Mouse (Mus musculus): ENCODE data around the gene 4931440F15Rik. TPM values are rescaled to one million over a fixed set of nuclear protein-coding genes. Genes with fewer than 3 reads are reported as not detected.

4931440F15Rik gene
- polyA plus RNA-seq, 1 experiment from 2014 or later = 0.08 TPM

DNA sequence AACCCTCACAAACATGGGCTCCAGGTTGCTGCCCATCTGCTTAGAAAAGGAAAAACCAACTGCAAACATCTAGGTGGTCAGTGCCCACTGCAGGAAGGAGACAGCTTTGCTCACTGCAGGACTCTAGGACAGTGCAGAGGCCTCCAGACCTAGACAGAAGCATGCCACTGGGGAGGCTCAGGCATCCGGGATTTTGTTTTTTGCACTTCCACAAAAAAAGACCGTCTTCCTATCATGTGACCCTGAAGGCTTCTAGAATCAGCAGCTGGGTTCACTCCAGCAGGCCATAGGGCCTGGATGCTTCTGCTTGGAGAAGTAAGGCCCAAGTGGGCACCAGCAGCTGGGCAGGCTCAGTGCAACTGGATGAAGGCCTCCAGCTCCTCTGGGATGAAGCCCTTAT, 2.3 kb downstream of the 4931440F15Rik start:
- Histone ChIP-seq H3K9ac (no peak overlapping the region), H3K4me1 (peaks cover 9% of the 10 kb centered on the region), H3K9me3 (no peaks in the 10 kb centered on the region), H3K4me3 (no peak overlapping the region), H3K27ac (no peak overlapping the region), H3K36me3 (no peaks in the 10 kb centered on the region), H3K27me3 (peaks cover 23% of the 10 kb centered on the region), H3K4me2 (no peak overlapping the region)
- no peak for ATAC-seq (ENCODE audit: insufficient number of reproducible peaks, low FRiP score, low TSS enrichment, low read depth)
- 73% methylated on average over 2 of the region's 2 CpGs for WGBS

DNA sequence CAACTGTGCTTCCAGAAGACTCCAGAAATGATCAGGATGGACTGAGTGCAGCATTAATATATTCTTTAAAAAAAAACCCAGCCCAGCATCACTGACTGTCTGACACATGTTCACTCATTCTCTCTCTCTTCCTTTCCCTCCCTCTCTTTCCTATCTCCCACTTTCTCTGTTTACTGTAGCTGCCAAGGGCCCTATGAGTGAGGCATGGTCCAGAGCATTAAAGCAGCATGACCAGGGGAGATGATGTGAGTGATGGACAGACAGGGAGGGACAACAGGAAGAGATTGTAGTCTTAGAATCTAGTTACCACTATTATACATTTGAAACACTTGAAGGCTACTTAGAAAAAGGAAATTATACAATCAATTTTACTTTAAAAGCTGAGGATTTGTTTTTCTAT, 9.8 kb downstream of the 4931440F15Rik start:
- ATAC-seq (ENCODE audit: insufficient number of reproducible peaks, low FRiP score, low TSS enrichment, low read depth) = no peak
- H3K27ac ChIP-seq = no peak overlapping the region

GRCm38 (mm10) chr11:29815261-29815660, 10.2 kb downstream of the 4931440F15Rik start:
- ATAC-seq (ENCODE audit: insufficient number of reproducible peaks, low FRiP score, low TSS enrichment, low read depth) = no peak
- Histone ChIP-seq H3K36me3 (no peaks in the 10 kb centered on the region), H3K9me3 (no peaks in the 10 kb centered on the region), H3K9ac (no peak overlapping the region), H3K27ac (no peak overlapping the region), H3K4me1 (no peaks in the 10 kb centered on the region), H3K4me2 (no peak overlapping the region), H3K27me3 (no peaks in the 10 kb centered on the region), H3K4me3 (no peak overlapping the region)
- WGBS = 81% methylated on average over 3 of the region's 3 CpGs

More for the DNA sequence above, 9.8 kb downstream of the 4931440F15Rik start:
- H3K4me2 ChIP-seq = no peak overlapping the region
- H3K4me1 ChIP-seq = no peaks in the 10 kb centered on the region
- no peak overlapping the region for H3K4me3 ChIP-seq
- H3K9ac ChIP-seq = no peak overlapping the region
- H3K9me3 ChIP-seq = no peaks in the 10 kb centered on the region
- H3K36me3 ChIP-seq = no peaks in the 10 kb centered on the region
- H3K27me3 ChIP-seq = no peaks in the 10 kb centered on the region

GRCm38 (mm10) chr11:29813267-29813666, 12.2 kb downstream of the 4931440F15Rik start:
- H3K9me3 ChIP-seq = no peaks in the 10 kb centered on the region
- no peaks in the 10 kb centered on the region for H3K36me3 ChIP-seq
- no peaks in the 10 kb centered on the region for H3K27me3 ChIP-seq
- WGBS = 66% methylated on average over 1 of the region's 1 CpGs
- no peak overlapping the region for H3K9ac ChIP-seq
- no peak overlapping the region for H3K4me3 ChIP-seq
- no peak for ATAC-seq (ENCODE audit: insufficient number of reproducible peaks, low FRiP score, low TSS enrichment, low read depth)
- no peak overlapping the region for H3K4me2 ChIP-seq
- H3K4me1 ChIP-seq = no peaks in the 10 kb centered on the region
- H3K27ac ChIP-seq = no peak overlapping the region

GRCm38 (mm10) chr11:29812475-29812874, 13.0 kb downstream of the 4931440F15Rik start:
- Histone ChIP-seq H3K27me3 (no peaks in the 10 kb centered on the region), H3K36me3 (no peaks in the 10 kb centered on the region), H3K4me2 (no peak overlapping the region), H3K27ac (no peak overlapping the region), H3K4me1 (no peaks in the 10 kb centered on the region), H3K9me3 (no peaks in the 10 kb centered on the region), H3K9ac (no peak overlapping the region), H3K4me3 (no peak overlapping the region)
- no peak for ATAC-seq (ENCODE audit: insufficient number of reproducible peaks, low FRiP score, low TSS enrichment, low read depth)
- 66% methylated on average over 3 of the region's 3 CpGs for WGBS

DNA sequence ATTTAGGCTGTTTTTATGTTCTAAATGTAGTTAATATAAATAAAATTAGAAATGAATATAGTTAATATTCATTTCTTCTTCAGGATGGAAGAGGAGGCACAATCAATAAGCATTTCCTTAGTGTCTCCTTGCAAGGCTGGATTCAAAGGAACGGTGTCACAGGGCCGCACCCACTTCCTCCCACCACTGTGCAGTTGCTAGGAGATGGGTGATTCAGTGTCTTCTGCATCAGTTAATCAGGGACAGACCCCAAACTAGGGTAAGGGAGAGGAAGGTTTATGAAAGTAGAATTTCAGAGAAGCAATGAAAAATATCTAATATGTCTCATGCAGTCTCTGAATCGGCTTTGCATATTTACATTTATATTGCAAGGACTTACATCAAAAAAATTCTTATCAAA, 15.1 kb downstream of the 4931440F15Rik start:
- Histone ChIP-seq H3K9me3 (no peaks in the 10 kb centered on the region), H3K27me3 (no peaks in the 10 kb centered on the region), H3K36me3 (no peaks in the 10 kb centered on the region), H3K4me3 (no peak overlapping the region), H3K4me1 (no peaks in the 10 kb centered on the region), H3K4me2 (no peak overlapping the region), H3K27ac (no peak overlapping the region), H3K9ac (no peak overlapping the region)
- WGBS = 81% methylated on average over 3 of the region's 3 CpGs
- ATAC-seq (ENCODE audit: insufficient number of reproducible peaks, low FRiP score, low TSS enrichment, low read depth) = no peak

- H3K27me3 ChIP-seq = no peaks in the 10 kb centered on the region
- no peaks in the 10 kb centered on the region for H3K4me1 ChIP-seq
- no peaks in the 10 kb centered on the region for H3K36me3 ChIP-seq
- H3K27ac ChIP-seq = peak overlapping the region; percentile 27; the same call in 1 of the 2 replicates
- no peak overlapping the region for H3K4me3 ChIP-seq
- ATAC-seq (ENCODE audit: insufficient number of reproducible peaks, low FRiP score, low TSS enrichment, low read depth) = no peak
- no peaks in the 10 kb centered on the region for H3K9me3 ChIP-seq
- H3K9ac ChIP-seq = no peak overlapping the region
- no peak overlapping the region for H3K4me2 ChIP-seq
- WGBS = 83% methylated on average over 7 of the region's 7 CpGs
These were observed 16.4 kb downstream of the 4931440F15Rik start for GRCm38 (mm10) chr11:29808981-29809589.

DNA sequence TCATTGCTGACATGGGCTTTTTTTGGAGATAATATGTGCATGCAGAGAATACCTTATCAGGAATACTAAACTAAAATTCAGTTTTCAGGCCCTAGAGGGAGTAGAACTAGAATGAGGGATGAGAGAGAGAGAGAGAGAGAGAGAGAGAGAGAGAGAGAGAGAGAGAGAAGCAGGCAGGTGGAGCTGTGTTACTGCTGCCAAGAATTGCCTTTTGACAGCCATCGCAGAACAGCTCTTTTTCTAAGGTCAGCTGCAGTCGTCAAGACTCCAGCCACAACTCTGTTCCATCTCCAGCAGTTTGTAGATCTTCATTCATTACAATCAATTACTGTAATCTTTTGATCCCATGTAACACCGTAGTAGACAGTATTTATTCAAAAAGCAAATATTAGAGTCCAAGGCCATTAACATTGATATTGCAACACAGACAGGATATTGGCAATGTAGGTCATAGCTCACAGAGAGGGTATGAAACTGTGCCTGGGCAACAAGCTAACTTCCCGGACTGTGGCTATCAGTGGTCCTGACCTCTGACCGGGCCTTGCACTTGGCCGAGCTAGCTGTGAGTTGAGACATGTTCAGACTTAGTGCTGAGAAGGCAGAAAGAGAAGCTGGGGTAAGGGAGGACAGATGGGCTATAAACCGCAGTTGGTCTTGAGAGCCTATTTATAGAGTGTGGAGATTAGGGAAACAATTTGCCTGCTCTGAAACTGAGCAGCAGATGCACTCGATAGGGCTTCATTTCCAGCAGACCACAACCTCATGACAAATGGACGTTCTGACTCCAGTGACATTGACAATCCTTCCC, 17.1 kb downstream of the 4931440F15Rik start:
- Histone ChIP-seq H3K27ac (no peak overlapping the region), H3K9me3 (no peaks in the 10 kb centered on the region), H3K9ac (no peak overlapping the region), H3K27me3 (no peaks in the 10 kb centered on the region), H3K4me3 (no peak overlapping the region), H3K36me3 (no peaks in the 10 kb centered on the region), H3K4me1 (no peaks in the 10 kb centered on the region), H3K4me2 (no peak overlapping the region)
- ATAC-seq (ENCODE audit: insufficient number of reproducible peaks, low FRiP score, low TSS enrichment, low read depth) = peak; percentile 71; the same call in 1 of the 2 replicates
- WGBS = 37% methylated on average over 9 of the region's 9 CpGs

DNA sequence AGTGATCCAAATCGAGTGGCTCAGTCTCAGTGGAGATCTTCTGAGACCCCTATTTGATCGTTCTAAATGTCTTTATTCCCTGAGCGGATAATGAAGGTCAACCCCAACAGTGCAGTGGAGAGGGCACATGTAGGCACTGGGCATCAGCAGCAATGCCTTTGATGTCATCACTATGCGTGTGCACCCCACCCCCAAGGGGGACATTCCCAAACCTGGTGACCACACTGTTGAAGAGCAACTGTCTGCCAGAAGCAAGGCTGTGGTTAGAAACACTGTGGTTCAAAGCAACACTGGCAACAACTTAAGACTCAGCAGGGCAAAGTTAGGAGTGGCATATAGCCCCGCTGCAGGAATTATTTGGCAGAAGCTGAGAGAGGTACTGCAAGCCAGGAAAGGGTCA, 18.1 kb downstream of the 4931440F15Rik start:
- H3K27me3 ChIP-seq = no peaks in the 10 kb centered on the region
- no peak overlapping the region for H3K4me3 ChIP-seq
- 79% methylated on average over 5 of the region's 5 CpGs for WGBS
- no peak overlapping the region for H3K27ac ChIP-seq
- H3K36me3 ChIP-seq = no peaks in the 10 kb centered on the region
- no peak overlapping the region for H3K9ac ChIP-seq
- no peak overlapping the region for H3K4me2 ChIP-seq
- no peaks in the 10 kb centered on the region for H3K4me1 ChIP-seq
- no peaks in the 10 kb centered on the region for H3K9me3 ChIP-seq
- ATAC-seq (ENCODE audit: insufficient number of reproducible peaks, low FRiP score, low TSS enrichment, low read depth) = no peak

DNA sequence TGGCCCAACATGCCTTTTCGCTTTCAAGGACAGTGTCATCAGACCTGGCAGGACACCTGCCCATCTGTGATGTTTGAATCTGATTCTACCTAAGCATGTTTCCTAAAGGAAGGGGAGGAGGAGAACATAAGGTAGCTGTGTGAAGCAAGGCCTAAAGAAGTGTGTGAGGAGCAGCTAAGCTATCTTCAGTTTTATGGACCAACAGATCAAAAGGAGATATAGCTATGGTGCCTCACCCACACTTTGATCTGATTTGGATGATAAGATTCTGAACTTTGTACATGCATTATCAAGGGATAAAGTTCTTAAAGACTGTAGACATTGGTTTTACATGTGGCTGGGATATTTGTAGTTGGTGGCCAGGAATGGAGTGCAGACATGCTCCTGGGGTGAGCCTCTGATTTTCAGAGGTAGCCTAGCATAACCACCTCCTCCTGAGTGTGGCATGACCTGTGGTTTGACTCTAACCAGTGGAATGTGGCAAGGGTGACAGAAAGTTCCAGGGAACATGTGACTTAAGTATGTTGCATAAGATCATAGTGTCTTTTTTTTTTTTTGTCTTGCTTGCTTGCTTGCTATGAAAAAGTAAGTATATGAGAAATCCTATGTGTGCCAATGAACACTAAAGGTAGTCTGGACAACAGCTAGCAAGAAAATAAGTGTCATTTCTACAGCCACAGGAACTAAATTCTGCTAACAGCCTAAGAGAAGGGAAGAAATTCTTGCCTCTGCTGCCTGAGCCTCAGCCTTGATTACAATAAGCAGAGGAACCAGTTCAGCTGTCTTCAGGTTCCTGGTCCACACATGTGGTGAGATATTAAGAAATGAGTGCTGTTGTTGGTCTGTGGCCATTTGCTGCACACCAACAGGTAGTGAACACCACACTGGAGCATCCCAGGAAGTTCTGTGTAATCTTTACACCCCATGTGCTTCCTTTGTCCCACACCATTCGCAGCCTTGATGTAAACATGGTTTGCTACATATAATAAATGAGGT, 23.7 kb downstream of the 4931440F15Rik start:
- Histone ChIP-seq H3K4me2 (no peak overlapping the region), H3K27me3 (no peaks in the 10 kb centered on the region), H3K9ac (no peak overlapping the region), H3K36me3 (no peaks in the 10 kb centered on the region), H3K4me1 (no peaks in the 10 kb centered on the region), H3K27ac (no peak overlapping the region), H3K4me3 (no peak overlapping the region), H3K9me3 (no peaks in the 10 kb centered on the region)
- ATAC-seq (ENCODE audit: insufficient number of reproducible peaks, low FRiP score, low TSS enrichment, low read depth) = no peak
- 85% methylated on average over 2 of the region's 2 CpGs for WGBS

DNA sequence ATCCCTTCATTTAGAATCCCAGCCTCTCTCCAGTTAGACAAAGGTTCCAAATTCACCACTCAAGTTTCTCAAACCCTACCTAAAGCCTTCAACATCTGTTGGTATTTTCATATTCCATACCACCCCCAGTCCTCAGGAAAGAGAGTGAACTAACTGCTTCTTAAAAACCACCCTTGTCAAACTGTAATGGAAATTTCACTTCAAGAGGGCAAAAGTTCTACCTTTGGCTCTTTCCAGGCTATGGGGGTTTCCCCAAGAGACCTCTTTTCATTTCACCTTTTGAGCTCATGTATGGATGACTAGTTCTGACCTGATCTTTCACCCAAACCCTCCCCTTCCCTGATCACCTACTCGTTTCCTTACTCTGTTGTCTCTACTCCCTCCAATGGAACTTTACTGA, 25.6 kb downstream of the 4931440F15Rik start:
- H3K4me1 ChIP-seq = no peaks in the 10 kb centered on the region
- no peak overlapping the region for H3K4me3 ChIP-seq
- H3K27ac ChIP-seq = no peak overlapping the region
- no peaks in the 10 kb centered on the region for H3K9me3 ChIP-seq
- no peak for ATAC-seq (ENCODE audit: insufficient number of reproducible peaks, low FRiP score, low TSS enrichment, low read depth)
- no peaks in the 10 kb centered on the region for H3K36me3 ChIP-seq
- H3K9ac ChIP-seq = no peak overlapping the region
- H3K27me3 ChIP-seq = no peaks in the 10 kb centered on the region
- no peak overlapping the region for H3K4me2 ChIP-seq
- 57% methylated on average over 1 of the region's 1 CpGs for WGBS

DNA sequence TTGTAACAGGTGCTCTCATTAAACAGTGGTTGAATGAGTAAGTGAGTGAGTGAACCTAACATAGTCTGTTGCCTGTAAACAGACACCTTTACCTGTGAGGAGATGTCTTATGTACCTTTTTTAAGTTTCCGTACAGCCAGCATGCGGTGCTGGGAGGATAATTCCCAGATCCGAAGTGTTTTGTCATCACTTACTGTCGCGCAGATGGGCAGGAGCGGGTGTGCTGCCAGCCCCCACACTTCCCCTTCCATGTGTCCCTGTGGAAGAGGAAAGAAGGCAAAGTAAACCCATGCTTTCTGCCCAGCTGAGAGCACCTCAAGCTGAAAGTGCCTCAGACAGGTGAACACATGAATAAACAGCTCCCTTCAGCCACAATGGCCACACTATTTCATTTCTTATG, 30.4 kb downstream of the 4931440F15Rik start:
- 84% methylated on average over 6 of the region's 6 CpGs for WGBS
- no peak for ATAC-seq (ENCODE audit: insufficient number of reproducible peaks, low FRiP score, low TSS enrichment, low read depth)
- H3K9me3 ChIP-seq = no peaks in the 10 kb centered on the region
- H3K9ac ChIP-seq = no peak overlapping the region
- H3K4me1 ChIP-seq = no peaks in the 10 kb centered on the region
- H3K36me3 ChIP-seq = no peaks in the 10 kb centered on the region
- H3K4me3 ChIP-seq = no peak overlapping the region
- no peak overlapping the region for H3K27ac ChIP-seq
- H3K27me3 ChIP-seq = no peaks in the 10 kb centered on the region
- H3K4me2 ChIP-seq = no peak overlapping the region
